Mouse (Mus musculus): ENCODE data around the gene Pigl.

The Pigl gene

DNA sequence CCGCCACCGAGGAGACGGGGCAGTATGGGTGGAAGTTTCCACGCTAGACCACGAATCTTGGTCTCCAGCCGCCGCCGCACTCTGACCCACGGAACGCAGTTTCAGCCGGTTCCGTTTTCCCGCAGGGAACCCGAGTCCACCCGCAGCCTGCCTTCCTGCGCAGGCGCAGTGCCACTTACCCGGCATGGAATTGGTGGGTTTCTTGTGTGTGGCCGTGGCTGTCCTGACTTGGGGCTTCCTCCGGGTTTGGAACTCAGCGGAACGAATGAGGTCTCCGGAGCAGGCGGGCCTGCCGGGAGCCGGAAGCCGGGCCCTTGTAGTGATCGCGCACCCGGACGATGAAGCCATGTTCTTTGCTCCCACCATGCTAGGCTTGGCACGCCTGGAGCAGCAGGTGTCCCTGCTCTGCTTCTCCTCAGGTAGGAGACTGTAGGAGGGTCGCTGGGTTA lies at the start of gene Pigl, which contains the start of gene Ncor1:
TSS of gene Pigl (plus strand) at position 185 of the 449 bp plus-strand sequence.
TSS of gene Ncor1 (minus strand) at position 266 of the 449 bp plus-strand sequence.
- under 1% methylated on average over 33 of the region's 33 CpGs for WGBS

DNA sequence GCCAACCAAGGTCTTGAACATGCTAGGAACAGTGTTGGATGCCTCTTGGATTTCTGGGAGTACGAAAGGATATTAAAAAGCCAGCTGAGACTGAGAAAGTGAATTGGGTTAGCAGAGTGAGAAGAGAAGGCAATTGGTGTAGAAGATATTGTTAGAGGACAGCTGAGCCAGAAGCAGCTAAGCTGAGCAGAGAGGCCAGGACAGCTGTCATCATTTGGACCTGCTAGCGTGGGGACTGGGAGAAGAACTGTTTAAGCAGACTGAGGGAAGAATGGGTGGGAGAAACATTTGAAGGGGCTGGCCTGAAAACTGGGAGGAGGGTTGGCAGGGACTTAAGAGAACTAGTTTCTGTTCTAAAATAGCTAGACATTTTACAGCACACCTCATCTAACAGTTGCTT lies 49.4 kb upstream of the Pigl start:
- WGBS, result 55% methylated on average over 2 of the region's 2 CpGs

DNA sequence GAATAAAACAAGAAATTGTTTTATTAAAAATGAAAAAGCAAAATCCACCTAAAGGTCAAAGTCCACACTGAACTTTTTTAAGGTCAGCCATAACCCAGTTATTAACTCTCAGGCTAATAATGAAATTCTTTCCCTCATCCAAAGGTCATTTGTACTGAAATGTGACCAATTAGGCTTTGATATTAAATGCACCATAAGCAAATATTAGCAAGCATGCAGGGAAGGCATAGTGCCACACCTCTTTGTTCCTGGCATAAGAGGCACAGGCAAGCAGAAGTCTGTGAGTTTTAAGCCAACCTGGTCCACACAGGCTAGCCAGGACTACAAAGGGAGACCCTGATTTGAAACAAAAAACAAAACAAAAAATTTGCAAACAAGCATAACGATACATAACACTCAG lies 48.6 kb upstream of the Pigl start:
- 88% methylated on average over 1 of the region's 1 CpGs for WGBS

DNA sequence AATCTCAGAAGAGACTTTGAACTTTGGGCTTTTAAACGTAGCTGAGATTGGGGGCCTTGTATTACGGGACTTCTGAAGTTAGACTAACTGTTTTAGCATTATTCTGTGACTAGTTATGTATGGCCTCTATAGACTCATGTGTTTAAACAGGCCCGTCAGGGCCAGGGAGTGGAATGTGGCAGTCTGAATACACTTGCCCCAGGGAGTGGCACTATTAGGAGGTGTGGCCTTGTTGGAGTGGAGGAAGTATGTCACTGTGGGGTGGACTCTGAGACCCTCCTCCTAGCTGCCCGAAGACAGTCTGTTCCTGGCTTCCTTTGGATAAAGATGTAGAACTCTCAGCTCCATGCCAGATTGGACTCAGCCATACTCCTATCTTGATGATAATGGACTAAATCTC lies 43.2 kb upstream of the Pigl start:
- WGBS, result 95% methylated on average over 4 of the region's 4 CpGs

GRCm38 (mm10) chr11:62424525-62424924 lies 33.7 kb upstream of the Pigl start:
- 44% methylated on average over 2 of the region's 2 CpGs for WGBS

GRCm38 (mm10) chr11:62426266-62426665 lies 32.0 kb upstream of the Pigl start:
- WGBS, result 87% methylated on average over 5 of the region's 5 CpGs

GRCm38 (mm10) chr11:62427105-62427504 lies 31.2 kb upstream of the Pigl start:
- 77% methylated on average over 2 of the region's 3 CpGs for WGBS

GRCm38 (mm10) chr11:62432211-62432610 lies 26.0 kb upstream of the Pigl start:
- WGBS, result 85% methylated on average over 2 of the region's 2 CpGs

GRCm38 (mm10) chr11:62440670-62441315 lies 17.5 kb upstream of the Pigl start:
- WGBS, result 95% methylated on average over 9 of the region's 9 CpGs

DNA sequence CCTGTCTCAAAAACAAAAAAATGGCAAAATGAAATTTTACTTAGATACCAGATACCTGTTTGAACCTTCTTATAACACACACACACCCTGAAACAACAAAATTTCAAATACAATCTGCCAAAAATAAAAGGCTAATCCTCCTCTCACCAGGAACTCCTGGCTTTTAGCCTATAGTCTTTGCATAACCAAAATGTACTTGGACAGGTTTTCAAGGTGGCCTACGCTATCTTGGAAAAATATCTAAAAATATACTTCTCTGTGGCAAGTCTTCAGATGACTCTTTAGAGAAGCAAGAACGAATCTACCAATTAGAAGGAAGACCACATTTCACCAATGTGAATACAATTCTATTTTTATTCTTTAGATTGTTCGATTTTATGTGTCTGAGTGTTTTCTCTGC lies 12.5 kb upstream of the Pigl start:
- 56% methylated on average over 3 of the region's 3 CpGs for WGBS

- 91% methylated on average over 6 of the region's 6 CpGs for WGBS
Measured at GRCm38 (mm10) chr11:62448971-62449370, 9.3 kb upstream of the Pigl start.

DNA sequence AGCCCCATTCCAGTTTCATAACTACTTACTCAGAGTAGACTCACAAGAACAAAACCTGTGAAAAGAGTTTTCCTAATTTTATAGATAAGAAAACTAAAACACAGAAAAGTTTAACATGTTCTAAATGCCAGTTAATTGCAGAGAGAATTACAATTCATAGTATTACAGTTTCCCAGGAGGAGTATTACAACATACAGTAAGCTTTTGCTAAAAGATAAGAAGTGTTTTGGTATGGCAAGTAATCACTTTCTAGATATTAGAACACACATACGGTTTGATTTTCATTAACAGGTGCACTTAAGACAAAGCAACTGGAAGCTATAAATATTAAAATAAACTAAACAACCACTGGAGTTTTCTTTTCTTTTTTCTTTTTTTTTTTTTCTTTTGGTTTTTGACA lies 3.1 kb upstream of the Pigl start:
- WGBS, result 50% methylated on average over 1 of the region's 1 CpGs

GRCm38 (mm10) chr11:62456021-62456482 lies 2.2 kb upstream of the Pigl start:
- 1% methylated on average over 3 of the region's 3 CpGs for WGBS

DNA sequence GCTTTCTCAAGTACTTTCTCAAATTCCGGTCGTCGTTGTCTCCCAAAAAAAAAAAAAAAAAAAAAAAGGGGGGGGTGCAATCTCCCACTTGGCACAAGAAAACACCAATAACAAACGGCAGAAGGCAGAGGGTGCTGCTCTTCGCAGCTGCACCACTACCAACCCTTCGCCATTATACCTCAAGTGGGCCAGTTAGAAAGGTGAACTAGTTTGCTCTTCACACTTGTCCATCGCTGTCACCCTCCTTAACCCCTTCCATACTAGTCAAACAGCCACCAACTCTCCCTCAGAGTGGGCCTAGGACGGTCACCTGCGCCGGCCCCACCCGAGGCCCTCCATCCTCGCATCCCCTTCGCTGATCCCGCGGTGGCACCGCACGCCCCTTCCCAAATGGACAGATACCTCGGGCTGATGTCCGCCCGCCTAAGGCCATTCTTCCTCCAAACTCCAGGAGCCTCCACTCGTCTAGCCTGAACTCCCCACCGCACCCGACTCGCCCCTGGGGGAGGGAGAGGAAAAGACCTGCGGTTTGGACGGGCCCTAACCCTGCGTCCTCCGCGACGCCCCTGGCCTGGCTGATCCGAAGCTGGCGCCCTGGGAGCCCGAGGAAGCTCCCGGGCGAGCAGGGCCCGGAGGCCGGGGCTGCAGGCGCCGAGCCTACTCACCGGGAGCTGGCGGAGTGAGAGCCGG lies 1.6 kb upstream of the Pigl start:
- WGBS, result under 1% methylated on average over 42 of the region's 42 CpGs

DNA sequence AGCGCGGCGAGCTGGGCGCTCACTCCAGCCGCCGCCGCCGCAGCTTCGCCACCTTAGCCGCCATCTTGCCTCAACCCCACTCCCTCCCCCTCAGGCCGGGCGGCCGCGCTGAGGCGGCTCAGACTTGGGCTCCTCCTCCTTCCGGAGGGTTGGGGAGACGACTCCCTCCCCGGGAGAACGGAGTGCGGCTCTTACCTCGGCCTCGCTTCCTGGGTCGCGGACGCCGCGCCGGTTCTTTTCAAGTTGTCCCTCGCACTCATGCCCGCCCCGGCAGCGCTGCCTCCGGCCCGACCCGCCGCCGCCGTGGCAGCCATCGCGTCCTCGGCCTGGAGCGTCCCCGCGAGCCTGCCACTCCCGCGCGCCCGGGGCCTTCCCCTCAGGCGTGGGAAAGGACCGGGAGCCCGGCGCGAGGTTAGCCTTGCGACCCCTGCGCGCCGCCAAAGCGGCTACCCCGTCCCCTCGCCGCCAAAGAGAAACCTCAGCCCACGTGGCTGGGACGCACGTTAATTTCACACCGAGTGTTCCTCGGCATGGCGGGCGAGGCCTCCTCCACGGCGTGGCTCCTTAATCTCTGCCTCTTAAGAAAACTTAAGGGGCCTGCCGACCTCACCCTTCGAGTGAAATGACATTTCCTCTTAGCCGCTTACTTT lies 894 bp upstream of the Pigl start:
- WGBS, result under 1% methylated on average over 72 of the region's 73 CpGs

GRCm38 (mm10) chr11:62457891-62458270 lies 379 bp upstream of the Pigl start:
- under 1% methylated on average over 18 of the region's 18 CpGs for whole genome bisulfite sequencing

GRCm38 (mm10) chr11:62458780-62459179 lies 520 bp downstream of the Pigl start:
- 1% methylated on average over 9 of the region's 9 CpGs for WGBS

GRCm38 (mm10) chr11:62462529-62462928 lies 4.3 kb downstream of the Pigl start:
- WGBS, result 95% methylated on average over 1 of the region's 1 CpGs

DNA sequence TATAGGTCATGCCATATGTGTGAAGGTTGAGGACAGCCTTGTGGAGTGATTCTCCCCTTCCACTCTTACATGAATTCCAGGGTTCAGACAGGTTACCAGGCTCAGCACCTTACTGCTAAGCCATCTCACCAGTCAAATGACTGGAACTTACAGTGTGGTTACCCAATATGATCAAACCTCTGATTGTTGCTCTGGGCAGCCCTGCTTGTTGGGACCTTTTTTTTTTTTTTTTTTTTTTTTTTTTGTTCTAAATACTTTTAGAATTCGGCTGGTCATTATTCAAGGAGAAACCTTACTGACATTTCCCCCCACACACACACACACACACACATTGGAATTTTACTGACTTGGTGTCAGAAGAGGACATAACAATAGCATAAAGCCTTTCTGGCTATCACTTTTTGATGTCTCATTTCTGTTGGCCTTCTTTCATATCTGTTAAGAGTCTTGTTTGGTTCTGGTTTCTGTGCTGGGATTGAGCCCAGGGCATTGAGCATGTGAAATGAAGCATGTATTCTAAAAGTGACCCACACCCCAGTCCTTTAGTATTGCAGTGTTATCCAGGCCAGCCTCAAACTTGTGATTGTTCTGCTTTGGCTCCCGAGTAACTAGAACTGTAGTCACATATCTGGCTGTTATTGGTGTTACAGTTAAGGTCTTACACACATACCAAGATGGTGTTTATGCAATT lies 5.1 kb downstream of the Pigl start:
- WGBS, result 47% methylated on average over 2 of the region's 2 CpGs

- WGBS, result 87% methylated on average over 3 of the region's 3 CpGs
Measured at GRCm38 (mm10) chr11:62464696-62465095, 6.4 kb downstream of the Pigl start.

DNA sequence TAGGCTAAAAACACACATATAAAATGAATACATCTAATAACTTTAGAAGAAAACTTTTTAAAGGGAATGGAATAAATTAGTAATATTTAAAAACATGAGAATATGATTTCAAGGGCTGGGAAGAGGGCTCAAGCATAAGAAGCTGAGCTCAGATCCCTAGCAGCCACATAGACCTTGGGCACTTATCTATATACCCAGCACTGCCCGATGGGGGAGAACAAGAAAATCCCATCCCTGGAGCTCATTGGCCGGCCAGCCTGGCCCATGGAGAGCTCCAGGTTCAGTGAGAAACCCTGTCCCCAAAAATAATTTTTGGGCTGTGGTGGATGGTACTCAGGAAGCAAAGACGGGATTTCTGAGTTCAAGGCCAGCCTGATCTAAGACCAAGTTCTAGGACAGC lies 7.6 kb downstream of the Pigl start:
- 92% methylated on average over 3 of the region's 3 CpGs for WGBS

GRCm38 (mm10) chr11:62466546-62466945 lies 8.3 kb downstream of the Pigl start:
- 94% methylated on average over 3 of the region's 3 CpGs for WGBS
